Mouse (Mus musculus) liver, embryonic 16.5 days (tissue): ENCODE data around the gene Adam6a. TPM values are rescaled to one million over a fixed set of nuclear protein-coding genes. Genes with fewer than 3 reads are reported as not detected.
"Not testable (repeated sequence)": the region's sequence is repeated elsewhere in the genome, so short reads cannot be mapped to it uniquely, and the experiment has no call there.

Experiments used
- ATAC-seq: fragments of 200-750 bp; cut with Nextera tagmentation; 2 replicates; pipeline ENCODE4 v1.8.0; 2017; ENCODE audit warnings: low read depth, mild to moderate bottlenecking, moderate number of reproducible peaks, moderate library complexity
- H3K27ac ChIP-seq: fragments of 300-500 bp; sonication (generic); 2 replicates; pipeline ENCODE4 v1.5.1; 2014; ENCODE audit warnings: mild to moderate bottlenecking, low read length
- H3K27me3 ChIP-seq: fragments of 300-500 bp; sonication (generic); 2 replicates; pipeline ENCODE4 v1.6.1; 2014; ENCODE audit warnings: low read depth, low read length, mixed read lengths; ENCODE audit not compliant: control insufficient read depth, insufficient read depth
- H3K36me3 ChIP-seq: fragments of 300-500 bp; sonication (generic); 2 replicates; pipeline ENCODE4 v1.6.1; 2014; ENCODE audit warnings: mild to moderate bottlenecking; ENCODE audit not compliant: control insufficient read depth, insufficient read depth
- H3K4me1 ChIP-seq: fragments of 300-500 bp; sonication (generic); 2 replicates; pipeline ENCODE4 v1.6.1; 2014; ENCODE audit warnings: low read depth, low read length, mixed read lengths; ENCODE audit not compliant: control insufficient read depth
- H3K4me2 ChIP-seq: fragments of 300-500 bp; sonication (generic); 2 replicates; pipeline ENCODE4 v1.6.1; 2014; ENCODE audit warnings: low read depth, low read length, mixed read lengths
- H3K4me3 ChIP-seq: fragments of 300-500 bp; sonication (generic); 2 replicates; pipeline ENCODE4 v1.5.1; 2014; ENCODE audit warnings: low read depth, mild to moderate bottlenecking, low read length
- H3K9ac ChIP-seq: fragments of 300-500 bp; sonication (generic); 2 replicates; pipeline ENCODE4 v1.6.1; 2014; ENCODE audit warnings: low read depth, low read length
- H3K9me3 ChIP-seq: fragments of 300-500 bp; sonication (generic); replicated peaks from 2 replicates; pipeline ENCODE4 v1.6.1; 2016; ENCODE audit warnings: low read length; ENCODE audit not compliant: control insufficient read depth
- WGBS: fragments of 180-500 bp; shearing (Covaris S2); extraction: QIAGEN DNeasy Blood & Tissue Kit; methylation state at CpG from one replicate; pipeline ENCODE4 v1.1.7; 2014; ENCODE audit not compliant: insufficient replicate concordance; 5-methylcytosine and 5-hydroxymethylcytosine counted together
- polyA plus RNA-seq: library from polyadenylated mRNA; unstranded; fragments of >200 nt; fragmentation: Nextera tagmentation; extraction: Ambion mirVana; gene quantifications from 2 replicates; pipeline ENCODE4 v1.2.1, GENCODE M21; 2015

Adam6a gene
- not detected in 2 replicates for polyA plus RNA-seq

DNA sequence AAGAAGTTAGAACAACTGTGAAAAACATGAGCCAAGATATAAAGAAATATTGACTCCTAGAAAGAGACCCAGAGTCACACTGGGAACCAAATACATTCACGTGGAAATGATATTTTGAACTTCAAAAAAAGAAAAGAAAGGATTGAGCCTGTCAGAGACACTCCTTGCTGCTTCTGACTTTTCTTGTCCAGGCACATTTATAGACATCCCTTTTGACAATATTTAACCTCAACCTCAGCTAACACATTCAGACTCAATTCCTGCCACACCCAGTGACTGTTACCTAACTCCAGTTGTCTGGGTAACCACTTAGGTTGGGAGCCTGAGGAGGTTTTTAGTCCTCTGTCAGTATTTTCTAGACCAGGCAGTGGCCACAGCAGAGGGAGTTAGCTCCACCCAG lies at the start of gene Adam6a:
Gene Adam6a, plus strand, starts transcription at position 301 of the 400 bp plus-strand sequence.
- not testable (repeated sequence) for H3K27me3 ChIP-seq, H3K36me3 ChIP-seq, H3K9me3 ChIP-seq, ATAC-seq, H3K4me2 ChIP-seq, H3K4me3 ChIP-seq, H3K9ac ChIP-seq, H3K4me1 ChIP-seq, H3K27ac ChIP-seq
- WGBS = no CpG with 5 or more reads among the region's 1 CpGs

- Histone ChIP-seq H3K9me3 (no peaks in the 10 kb centered on the region), H3K9ac (no peak overlapping the region), H3K4me3 (no peak overlapping the region), H3K4me2 (no peak overlapping the region), H3K27me3 (no peaks in the 10 kb centered on the region), H3K27ac (no peak overlapping the region), H3K4me1 (no peaks in the 10 kb centered on the region), H3K36me3 (no peaks in the 10 kb centered on the region)
- no peak for ATAC-seq
- 51% methylated on average over 2 of the region's 2 CpGs for WGBS
Observed at GRCm38 (mm10) chr12:113525901-113526300, 17.8 kb upstream of the Adam6a start.

GRCm38 (mm10) chr12:113578241-113578640 lies 34.5 kb downstream of the Adam6a start:
- H3K9me3 ChIP-seq = no peaks in the 10 kb centered on the region; the same call in 1 of the 2 replicates
- 37% methylated on average over 6 of the region's 6 CpGs for WGBS
- H3K9ac ChIP-seq = no peak overlapping the region
- no peak overlapping the region for H3K4me3 ChIP-seq
- no peak overlapping the region for H3K4me2 ChIP-seq
- H3K27me3 ChIP-seq = no peaks in the 10 kb centered on the region
- ATAC-seq = no peak
- no peak overlapping the region for H3K27ac ChIP-seq
- H3K4me1 ChIP-seq = no peaks in the 10 kb centered on the region
- H3K36me3 ChIP-seq = no peaks in the 10 kb centered on the region

DNA sequence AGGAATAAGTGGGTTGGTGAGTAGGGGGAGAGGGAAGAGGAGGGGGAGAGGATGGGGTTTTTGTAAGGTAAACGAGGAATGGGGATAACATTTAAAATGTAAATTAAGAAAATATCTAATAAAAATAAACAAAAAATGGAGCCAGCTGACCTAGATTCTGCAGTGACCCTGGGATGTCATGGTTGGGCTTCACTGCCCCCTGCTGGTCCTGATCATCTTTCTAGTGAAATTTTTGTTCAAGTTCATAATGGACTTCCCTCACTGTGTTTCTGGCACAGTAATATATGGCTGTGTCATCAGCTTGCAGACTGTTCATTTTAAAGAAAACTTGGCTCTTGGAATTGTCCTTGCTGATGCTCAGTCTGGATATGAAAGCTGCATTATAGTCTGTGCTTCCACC lies 44.3 kb downstream of the Adam6a start:
- H3K4me3 ChIP-seq = no peak overlapping the region
- no peaks in the 10 kb centered on the region for H3K4me1 ChIP-seq
- no peak overlapping the region for H3K9ac ChIP-seq
- no peaks in the 10 kb centered on the region for H3K36me3 ChIP-seq
- 21% methylated on average over 1 of the region's 1 CpGs for WGBS
- no peak overlapping the region for H3K4me2 ChIP-seq
- H3K27me3 ChIP-seq = no peaks in the 10 kb centered on the region
- no peaks in the 10 kb centered on the region for H3K9me3 ChIP-seq
- ATAC-seq = no peak
- no peak overlapping the region for H3K27ac ChIP-seq

Other genes starting within 250 kb of the Adam6a start
- not detected in 2 replicates for gene Adam6b, start 54.4 kb upstream of the Adam6a start, polyA plus RNA-seq